Mouse (Mus musculus): ENCODE measurements around the gene Krt90. TPM values are rescaled to one million over a fixed set of nuclear protein-coding genes. Genes with fewer than 3 reads are reported as not detected.

Gene Krt90
- polyA plus RNA-seq (2012): not detected in 2 replicates

DNA sequence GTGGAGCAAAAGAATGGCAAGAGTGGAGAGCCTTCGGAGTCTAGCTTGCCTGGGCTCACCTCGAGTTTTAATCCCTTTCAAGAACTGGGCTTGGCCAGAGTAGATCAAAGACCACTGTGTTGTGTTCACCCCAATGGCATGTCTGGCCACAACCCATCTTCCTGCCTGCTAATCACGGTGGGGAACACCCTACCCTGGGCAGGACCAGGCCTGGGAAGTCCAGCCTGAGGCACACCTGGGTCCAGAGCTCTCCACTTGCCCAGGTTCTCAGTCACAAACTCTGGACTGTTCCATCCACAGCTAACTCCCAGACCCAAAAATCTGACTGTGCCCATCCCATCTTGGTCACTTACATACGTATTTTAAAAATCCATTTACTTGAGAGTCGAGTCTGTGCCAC lies at the start of gene Krt90:
Gene Krt90, minus strand, starts transcription at position 101 of the 400 bp plus-strand sequence.
- no peaks in the 10 kb centered on the region for H3K4me1 ChIP-seq (ENCODE audit: control insufficient read depth)
- no peak within 1 kb of the TSS for H3K4me3 ChIP-seq (replicated peaks)
- no peak for TF ChIP-seq TAL1 (IDR thresholded peaks at IDR 0.05; ENCODE audit: low read length)
- no peak for TF ChIP-seq GATA1 (IDR thresholded peaks at IDR 0.05; ENCODE audit: low read length)
- H3K27me3 ChIP-seq (ENCODE audit: control insufficient read depth): no peaks in the 10 kb centered on the region
- no peaks in the 10 kb centered on the region for H3K36me3 ChIP-seq (ENCODE audit: control insufficient read depth)
- no peaks in the 10 kb centered on the region for H3K9me3 ChIP-seq (ENCODE audit: control insufficient read depth, low read length)

DNA sequence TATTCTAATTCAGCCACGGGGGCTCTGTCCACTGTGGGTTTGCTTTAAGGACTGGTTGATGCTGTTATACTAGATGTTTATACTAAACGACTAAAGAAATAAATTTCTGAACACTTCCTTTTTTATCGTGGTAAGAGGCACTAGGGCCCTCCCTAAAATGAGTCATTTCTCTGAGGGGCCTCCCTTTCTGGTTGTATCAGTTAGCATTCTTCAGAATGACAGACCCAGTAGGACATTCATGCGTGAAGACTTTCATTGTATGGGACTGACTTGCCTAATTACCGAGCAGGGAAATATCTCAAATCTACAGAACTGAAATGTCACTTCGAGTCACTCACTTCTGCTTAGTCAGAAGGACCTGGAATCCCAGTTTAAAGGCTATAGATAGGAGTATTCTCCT lies 36.4 kb upstream of the Krt90 start:
- Histone ChIP-seq H3K9me3 (ENCODE audit: control insufficient read depth, low read length) (no peaks in the 10 kb centered on the region), H3K27me3 (ENCODE audit: control insufficient read depth) (no peaks in the 10 kb centered on the region), H3K4me1 (ENCODE audit: control insufficient read depth) (no peaks in the 10 kb centered on the region), H3K36me3 (ENCODE audit: control insufficient read depth) (no peaks in the 10 kb centered on the region), H3K4me3 (replicated peaks) (no peak overlapping the region)
- no peak for TF ChIP-seq TAL1 (IDR thresholded peaks at IDR 0.05; ENCODE audit: low read length)
- TF ChIP-seq GATA1 (IDR thresholded peaks at IDR 0.05; ENCODE audit: low read length): no peak

DNA sequence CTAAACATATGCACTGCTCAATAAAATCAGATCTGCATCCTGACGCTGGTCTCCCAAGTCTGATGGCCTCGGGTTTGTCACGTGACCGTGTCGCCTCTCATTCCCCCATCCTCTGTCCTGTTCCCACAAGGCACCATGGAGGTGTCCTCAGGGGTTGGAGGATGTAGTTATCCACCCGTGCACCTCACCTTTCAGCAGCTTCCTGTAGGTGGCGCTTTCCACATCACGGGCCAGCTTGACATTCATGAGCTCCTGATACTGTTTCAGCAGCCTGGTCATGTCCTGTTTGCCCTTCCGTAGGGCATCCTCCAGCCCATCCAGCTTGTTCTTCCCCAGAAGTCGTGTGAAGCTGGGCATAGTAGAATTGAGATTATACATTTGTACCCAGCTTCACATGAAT lies 25.5 kb upstream of the Krt90 start:
- TF ChIP-seq TAL1 (IDR thresholded peaks at IDR 0.05; ENCODE audit: low read length): no peak
- no peak for TF ChIP-seq GATA1 (IDR thresholded peaks at IDR 0.05; ENCODE audit: low read length)

DNA sequence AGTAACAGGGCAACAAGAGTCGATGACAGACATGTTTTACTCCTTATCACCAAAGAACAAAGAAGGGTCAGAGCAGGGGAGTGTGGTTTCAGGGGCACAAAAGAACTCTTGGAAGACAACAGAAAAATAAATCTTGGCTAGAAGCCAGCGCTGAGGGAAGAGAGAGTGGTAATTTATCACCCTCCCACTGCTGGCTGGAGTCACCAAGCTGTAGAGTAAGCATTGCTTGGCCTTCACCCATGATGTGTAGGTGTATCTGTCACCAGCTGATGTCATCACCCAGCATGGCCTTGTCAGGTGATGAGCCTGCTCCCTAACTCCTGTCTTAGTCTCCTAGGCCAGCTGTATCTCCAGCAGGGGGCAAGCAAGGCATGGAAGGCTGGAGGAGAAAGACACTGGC lies 21.7 kb upstream of the Krt90 start:
- Histone ChIP-seq H3K9me3 (ENCODE audit: control insufficient read depth, low read length) (no peaks in the 10 kb centered on the region), H3K27me3 (ENCODE audit: control insufficient read depth) (0 out of 2 replicates have a peak, but pooled peaks cover 2% of the 10 kb centered on the region), H3K4me3 (replicated peaks) (no peak overlapping the region), H3K4me1 (ENCODE audit: control insufficient read depth) (no peaks in the 10 kb centered on the region), H3K36me3 (ENCODE audit: control insufficient read depth) (no peaks in the 10 kb centered on the region)
- TF ChIP-seq GATA1 (IDR thresholded peaks at IDR 0.05; ENCODE audit: low read length): no peak
- no peak for TF ChIP-seq TAL1 (IDR thresholded peaks at IDR 0.05; ENCODE audit: low read length)

More for the DNA sequence above, 25.5 kb upstream of the Krt90 start:
- Histone ChIP-seq H3K4me1 (ENCODE audit: control insufficient read depth) (no peaks in the 10 kb centered on the region), H3K9me3 (ENCODE audit: control insufficient read depth, low read length) (no peaks in the 10 kb centered on the region), H3K4me3 (replicated peaks) (no peak overlapping the region), H3K27me3 (ENCODE audit: control insufficient read depth) (no peaks in the 10 kb centered on the region), H3K36me3 (ENCODE audit: control insufficient read depth) (no peaks in the 10 kb centered on the region)

DNA sequence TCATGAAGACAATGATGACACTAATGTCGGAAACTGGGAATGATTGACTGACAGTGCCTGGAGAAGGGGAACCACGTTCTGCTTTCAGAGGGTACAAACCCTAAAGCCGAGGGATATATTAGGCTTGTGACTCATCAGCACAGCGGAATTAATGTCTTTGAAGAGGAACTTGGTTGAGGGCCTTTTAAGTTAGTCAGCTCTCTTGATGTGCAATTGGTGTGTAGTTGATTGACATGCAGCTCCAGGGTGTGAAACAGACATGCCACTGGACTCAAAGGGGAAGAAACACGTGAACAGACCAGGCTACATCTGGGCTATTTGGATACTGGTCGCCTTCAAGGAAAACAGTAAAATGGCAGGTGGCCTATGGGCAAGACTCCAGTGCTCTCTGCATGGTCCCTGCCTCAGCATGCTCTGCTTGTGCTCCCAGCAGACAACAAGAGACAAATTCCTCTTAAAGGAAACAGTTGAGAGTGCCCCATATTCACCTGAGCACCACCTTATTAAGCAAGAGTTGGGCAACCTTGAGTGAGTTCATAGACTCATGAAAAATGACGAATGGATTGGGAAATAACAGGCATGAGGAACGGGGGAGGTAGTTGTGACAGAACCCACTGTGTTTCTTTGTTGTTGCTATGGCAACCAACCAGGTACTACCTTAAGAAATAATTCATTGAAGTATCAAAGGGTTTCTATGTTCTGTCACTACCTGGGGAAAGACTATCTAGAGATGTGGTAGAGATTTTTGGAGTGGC lies 20.6 kb upstream of the Krt90 start:
- no peak for TF ChIP-seq GATA1 (IDR thresholded peaks at IDR 0.05; ENCODE audit: low read length)
- TF ChIP-seq TAL1 (IDR thresholded peaks at IDR 0.05; ENCODE audit: low read length): no peak
- Histone ChIP-seq H3K4me1 (ENCODE audit: control insufficient read depth) (no peaks in the 10 kb centered on the region), H3K4me3 (replicated peaks) (no peak overlapping the region), H3K9me3 (ENCODE audit: control insufficient read depth, low read length) (no peaks in the 10 kb centered on the region), H3K27me3 (ENCODE audit: control insufficient read depth) (0 out of 2 replicates have a peak, but pooled peaks cover 2% of the 10 kb centered on the region), H3K36me3 (ENCODE audit: control insufficient read depth) (no peaks in the 10 kb centered on the region)

DNA sequence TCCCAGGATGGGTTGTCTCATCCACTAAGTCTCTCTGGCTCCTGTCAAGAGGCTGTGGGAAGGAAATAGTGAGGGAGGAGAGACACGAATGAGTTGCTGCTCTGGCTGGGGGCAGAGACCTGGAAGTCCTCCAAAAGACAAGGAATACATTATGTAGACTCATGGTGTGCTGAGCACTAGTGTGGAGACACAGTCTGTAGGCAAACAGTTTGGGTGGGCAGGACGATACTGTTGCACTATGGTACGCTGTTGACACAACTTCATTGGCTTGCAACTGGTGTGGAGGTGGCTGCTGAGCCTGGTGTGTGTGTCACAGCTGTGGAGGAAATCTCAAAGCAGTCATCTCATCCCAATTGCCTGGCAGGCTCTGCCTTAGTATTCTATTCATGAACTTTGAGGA lies 19.0 kb upstream of the Krt90 start:
- H3K4me3 ChIP-seq (replicated peaks): no peak overlapping the region
- H3K9me3 ChIP-seq (ENCODE audit: control insufficient read depth, low read length): no peaks in the 10 kb centered on the region
- no peaks in the 10 kb centered on the region for H3K4me1 ChIP-seq (ENCODE audit: control insufficient read depth)
- TF ChIP-seq TAL1 (IDR thresholded peaks at IDR 0.05; ENCODE audit: low read length) (no peak), GATA1 (IDR thresholded peaks at IDR 0.05; ENCODE audit: low read length) (no peak)
- 0 out of 2 replicates have a peak, but pooled peaks cover 2% of the 10 kb centered on the region for H3K27me3 ChIP-seq (ENCODE audit: control insufficient read depth)
- H3K36me3 ChIP-seq (ENCODE audit: control insufficient read depth): no peaks in the 10 kb centered on the region

DNA sequence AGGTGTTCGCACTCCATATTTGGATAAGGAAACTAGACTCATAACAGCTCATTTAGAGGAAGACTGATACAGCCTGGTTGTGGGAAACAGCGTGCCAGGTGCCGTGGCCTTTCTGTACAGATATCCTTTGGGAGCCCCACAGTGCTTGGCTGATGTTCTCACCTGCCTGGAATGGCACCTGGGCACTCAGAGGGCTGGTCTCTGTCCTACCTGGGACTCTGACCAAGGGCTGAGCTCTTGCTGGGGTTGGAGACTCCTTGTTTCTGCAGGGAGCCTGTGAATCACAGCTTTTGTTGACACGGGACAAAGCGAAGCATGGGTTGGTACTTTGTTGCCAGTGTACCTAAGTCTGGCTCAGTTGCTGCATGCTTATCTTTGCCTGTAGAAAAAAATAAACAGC lies 12.8 kb upstream of the Krt90 start:
- TF ChIP-seq GATA1 (IDR thresholded peaks at IDR 0.05; ENCODE audit: low read length) (no peak), TAL1 (IDR thresholded peaks at IDR 0.05; ENCODE audit: low read length) (no peak)
- H3K27me3 ChIP-seq (ENCODE audit: control insufficient read depth): no peaks in the 10 kb centered on the region
- no peaks in the 10 kb centered on the region for H3K4me1 ChIP-seq (ENCODE audit: control insufficient read depth)
- no peaks in the 10 kb centered on the region for H3K36me3 ChIP-seq (ENCODE audit: control insufficient read depth)
- H3K9me3 ChIP-seq (ENCODE audit: control insufficient read depth, low read length): no peaks in the 10 kb centered on the region
- H3K4me3 ChIP-seq (replicated peaks): no peak overlapping the region

DNA sequence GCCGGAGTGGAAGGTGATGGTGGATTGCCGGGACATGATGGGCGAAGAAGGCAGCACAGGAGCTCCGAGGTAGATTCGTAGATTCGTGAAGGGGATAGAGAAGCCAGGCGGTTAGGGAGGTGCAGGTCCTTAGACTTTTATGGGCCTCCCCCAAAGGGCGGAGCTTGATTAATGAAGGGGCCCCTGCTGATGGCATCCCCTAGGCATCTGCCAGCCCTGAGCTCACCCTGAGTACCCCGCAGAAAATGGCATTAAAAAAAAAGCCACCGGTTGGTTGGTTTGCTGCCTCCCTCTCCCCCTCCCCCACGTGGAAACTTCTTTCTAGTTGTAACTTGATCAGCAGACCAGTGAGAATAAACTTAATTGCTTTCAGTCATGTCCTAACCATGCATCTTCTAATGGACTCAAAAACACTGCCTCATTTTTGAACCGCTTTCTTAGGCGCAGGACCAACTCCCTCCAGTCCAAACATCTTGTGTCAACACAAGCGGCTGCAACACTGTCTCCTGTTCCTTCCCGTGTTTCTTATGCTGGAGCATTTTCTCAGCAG lies 11.1 kb upstream of the Krt90 start, which contains the start of gene Krt75:
Gene Krt75, minus strand, starts transcription at position 109 of the 550 bp plus-strand sequence.
- Histone ChIP-seq H3K36me3 (ENCODE audit: control insufficient read depth) (no peaks in the 10 kb centered on the region), H3K4me3 (replicated peaks) (no peak within 1 kb of the TSS), H3K9me3 (ENCODE audit: control insufficient read depth, low read length) (no peaks in the 10 kb centered on the region), H3K27me3 (ENCODE audit: control insufficient read depth) (no peaks in the 10 kb centered on the region), H3K4me1 (ENCODE audit: control insufficient read depth) (no peaks in the 10 kb centered on the region)
- no peak for TF ChIP-seq TAL1 (IDR thresholded peaks at IDR 0.05; ENCODE audit: low read length)

DNA sequence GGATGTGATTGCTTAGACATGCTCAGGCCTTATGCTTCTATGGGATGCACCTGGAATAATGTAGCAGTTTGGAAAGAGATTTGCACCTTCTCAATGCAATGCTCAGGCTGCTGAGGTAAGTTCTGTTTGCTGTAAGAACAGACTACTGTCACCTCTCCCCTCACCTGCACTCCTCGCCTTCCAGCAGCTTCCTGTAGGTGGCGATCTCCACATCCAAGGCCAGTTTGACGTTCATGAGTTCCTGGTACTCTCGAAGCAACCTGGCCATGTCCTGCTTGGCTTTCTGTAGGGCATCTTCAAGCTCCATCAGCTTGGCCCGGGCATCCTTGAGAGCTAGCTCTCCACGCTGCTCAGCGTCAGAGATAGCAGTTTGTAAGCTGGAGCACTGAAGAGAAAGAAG lies 5.0 kb upstream of the Krt90 start:
- no peak overlapping the region for H3K4me3 ChIP-seq (replicated peaks)
- no peak for TF ChIP-seq TAL1 (IDR thresholded peaks at IDR 0.05; ENCODE audit: low read length)
- TF ChIP-seq GATA1 (IDR thresholded peaks at IDR 0.05; ENCODE audit: low read length): no peak
- H3K27me3 ChIP-seq (ENCODE audit: control insufficient read depth): no peaks in the 10 kb centered on the region

More for the DNA sequence above, 5.0 kb upstream of the Krt90 start:
- H3K36me3 ChIP-seq (ENCODE audit: control insufficient read depth): no peaks in the 10 kb centered on the region
- no peaks in the 10 kb centered on the region for H3K9me3 ChIP-seq (ENCODE audit: control insufficient read depth, low read length)
- no peaks in the 10 kb centered on the region for H3K4me1 ChIP-seq (ENCODE audit: control insufficient read depth)

Data from erythroblast, embryonic 14.5 days (primary cell).